Mouse (Mus musculus): ENCODE measurements around the gene Map3k5.

Map3k5 gene

DNA sequence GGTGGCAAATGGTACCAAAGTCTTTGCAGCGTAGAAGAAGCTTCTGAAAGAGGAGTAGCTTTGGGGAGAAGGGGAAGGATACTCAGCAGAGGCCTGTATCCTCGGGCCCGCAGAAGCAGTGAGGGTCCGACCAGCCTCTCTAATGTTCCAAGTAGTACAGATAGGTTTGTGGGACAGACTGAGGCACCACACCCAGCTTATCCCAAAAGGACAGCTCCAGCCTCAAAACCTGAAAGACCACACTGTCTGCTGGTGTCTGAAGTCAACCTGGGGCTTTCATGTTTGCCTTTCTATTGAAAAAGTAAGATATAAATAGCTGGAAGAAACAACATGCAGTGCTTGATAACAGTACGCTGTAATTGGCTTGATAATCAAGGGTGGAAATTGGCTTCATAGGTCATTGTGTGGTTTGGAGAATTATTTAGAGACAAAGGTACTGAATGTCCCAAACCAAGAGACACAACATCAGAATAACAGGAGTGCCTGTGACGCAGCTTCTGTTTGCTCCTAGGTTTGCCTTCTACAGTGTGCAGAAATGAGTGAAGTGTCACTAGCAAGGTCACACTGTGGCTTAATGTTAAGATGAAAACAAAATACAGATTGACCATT is 256.0 kb downstream of the Map3k5 start:
- DNase-seq (ENCODE audit: low spot score): no peak

Measured in layer of hippocampus, adult 11-12 months (tissue).